Mouse (Mus musculus): ENCODE results near the gene Zfp277. TPM values are rescaled to one million over a fixed set of nuclear protein-coding genes. Genes with fewer than 3 reads are reported as not detected.

Zfp277 gene
- polyA plus RNA-seq, 1 experiment from 2014 or later = 37.9 TPM

- Histone ChIP-seq H3K4me1 (no peaks in the 10 kb centered on the region), H3K27me3 (ENCODE audit: low read depth, poor library complexity, severe bottlenecking) (no peaks in the 10 kb centered on the region), H3K27ac (no peak overlapping the region), H3K4me3 (no peak overlapping the region), H3K36me3 (no peaks in the 10 kb centered on the region), H3K9me3 (replicated peaks) (no peaks in the 10 kb centered on the region)
- DNase-seq (ENCODE audit: low spot score) = no peak
- WGBS = 92% methylated on average over 2 of the region's 2 CpGs
Observed at GRCm38 (mm10) chr12:40315146-40315545, 130.6 kb downstream of the Zfp277 start.

- Histone ChIP-seq H3K36me3 (no peaks in the 10 kb centered on the region), H3K4me1 (peaks cover 6% of the 10 kb centered on the region), H3K9me3 (replicated peaks) (no peaks in the 10 kb centered on the region), H3K4me3 (no peak overlapping the region), H3K27me3 (ENCODE audit: low read depth, poor library complexity, severe bottlenecking) (no peaks in the 10 kb centered on the region), H3K27ac (no peak overlapping the region)
- no peak for DNase-seq (ENCODE audit: low spot score)
- WGBS = 88% methylated on average over 6 of the region's 6 CpGs
Observed at GRCm38 (mm10) chr12:40303960-40304359, 141.7 kb downstream of the Zfp277 start.

- H3K9me3 ChIP-seq (replicated peaks) = no peaks in the 10 kb centered on the region
- WGBS = 89% methylated on average over 3 of the region's 3 CpGs
- DNase-seq (ENCODE audit: low spot score) = no peak
- H3K4me3 ChIP-seq = no peak overlapping the region
- H3K27me3 ChIP-seq (ENCODE audit: low read depth, poor library complexity, severe bottlenecking) = no peaks in the 10 kb centered on the region
- H3K4me1 ChIP-seq = no peaks in the 10 kb centered on the region
- no peak overlapping the region for H3K27ac ChIP-seq
- no peaks in the 10 kb centered on the region for H3K36me3 ChIP-seq
Observed at GRCm38 (mm10) chr12:40298636-40299035, 147.1 kb downstream of the Zfp277 start.

- no peaks in the 10 kb centered on the region for H3K36me3 ChIP-seq
- H3K9me3 ChIP-seq (replicated peaks) = no peaks in the 10 kb centered on the region
- no peak for DNase-seq (ENCODE audit: low spot score)
- WGBS = 81% methylated on average over 4 of the region's 4 CpGs
- H3K4me1 ChIP-seq = no peaks in the 10 kb centered on the region
- no peak overlapping the region for H3K27ac ChIP-seq
- no peak overlapping the region for H3K4me3 ChIP-seq
- no peaks in the 10 kb centered on the region for H3K27me3 ChIP-seq (ENCODE audit: low read depth, poor library complexity, severe bottlenecking)
Observed at GRCm38 (mm10) chr12:40286539-40286938, 159.2 kb downstream of the Zfp277 start.

GRCm38 (mm10) chr12:40280596-40281325, 164.9 kb downstream of the Zfp277 start:
- no peaks in the 10 kb centered on the region for H3K9me3 ChIP-seq (replicated peaks)
- 88% methylated on average over 4 of the region's 4 CpGs for WGBS
- DNase-seq (ENCODE audit: low spot score) = no peak
- no peaks in the 10 kb centered on the region for H3K36me3 ChIP-seq
- H3K4me1 ChIP-seq = no peaks in the 10 kb centered on the region
- H3K27me3 ChIP-seq (ENCODE audit: low read depth, poor library complexity, severe bottlenecking) = no peaks in the 10 kb centered on the region
- H3K27ac ChIP-seq = no peak overlapping the region
- H3K4me3 ChIP-seq = no peak overlapping the region

GRCm38 (mm10) chr12:40277581-40277980, 168.1 kb downstream of the Zfp277 start:
- H3K36me3 ChIP-seq = no peaks in the 10 kb centered on the region
- WGBS = 90% methylated on average over 3 of the region's 3 CpGs
- H3K4me1 ChIP-seq = no peaks in the 10 kb centered on the region
- no peaks in the 10 kb centered on the region for H3K27me3 ChIP-seq (ENCODE audit: low read depth, poor library complexity, severe bottlenecking)
- DNase-seq (ENCODE audit: low spot score) = no peak
- no peak overlapping the region for H3K27ac ChIP-seq
- no peaks in the 10 kb centered on the region for H3K9me3 ChIP-seq (replicated peaks)
- no peak overlapping the region for H3K4me3 ChIP-seq

GRCm38 (mm10) chr12:40274931-40275330, 170.8 kb downstream of the Zfp277 start:
- DNase-seq (ENCODE audit: low spot score) = no peak
- Histone ChIP-seq H3K4me1 (no peaks in the 10 kb centered on the region), H3K36me3 (no peaks in the 10 kb centered on the region), H3K9me3 (replicated peaks) (no peaks in the 10 kb centered on the region), H3K27ac (no peak overlapping the region), H3K4me3 (no peak overlapping the region), H3K27me3 (ENCODE audit: low read depth, poor library complexity, severe bottlenecking) (no peaks in the 10 kb centered on the region)

- no peak overlapping the region for H3K4me3 ChIP-seq
- no peaks in the 10 kb centered on the region for H3K36me3 ChIP-seq
- no peaks in the 10 kb centered on the region for H3K27me3 ChIP-seq (ENCODE audit: low read depth, poor library complexity, severe bottlenecking)
- H3K27ac ChIP-seq = no peak overlapping the region
- 89% methylated on average over 4 of the region's 4 CpGs for WGBS
- DNase-seq (ENCODE audit: low spot score) = no peak
- H3K9me3 ChIP-seq (replicated peaks) = no peaks in the 10 kb centered on the region
- H3K4me1 ChIP-seq = no peaks in the 10 kb centered on the region
Observed at GRCm38 (mm10) chr12:40273339-40273738, 172.4 kb downstream of the Zfp277 start.

GRCm38 (mm10) chr12:40272710-40273109, 173.0 kb downstream of the Zfp277 start:
- 85% methylated on average over 4 of the region's 4 CpGs for WGBS
- no peaks in the 10 kb centered on the region for H3K4me1 ChIP-seq
- no peak overlapping the region for H3K4me3 ChIP-seq
- no peaks in the 10 kb centered on the region for H3K9me3 ChIP-seq (replicated peaks)
- H3K27me3 ChIP-seq (ENCODE audit: low read depth, poor library complexity, severe bottlenecking) = no peaks in the 10 kb centered on the region
- no peaks in the 10 kb centered on the region for H3K36me3 ChIP-seq
- no peak for DNase-seq (ENCODE audit: low spot score)
- no peak overlapping the region for H3K27ac ChIP-seq

- no peaks in the 10 kb centered on the region for H3K27me3 ChIP-seq (ENCODE audit: low read depth, poor library complexity, severe bottlenecking)
- H3K27ac ChIP-seq = no peak overlapping the region
- H3K9me3 ChIP-seq (replicated peaks) = no peaks in the 10 kb centered on the region
- H3K4me1 ChIP-seq = no peaks in the 10 kb centered on the region
- no peak overlapping the region for H3K4me3 ChIP-seq
- H3K36me3 ChIP-seq = no peaks in the 10 kb centered on the region
- 82% methylated on average over 2 of the region's 2 CpGs for WGBS
- DNase-seq (ENCODE audit: low spot score) = no peak
Observed at GRCm38 (mm10) chr12:40268313-40268712, 177.4 kb downstream of the Zfp277 start.

Other genes with a start within 250 kb of the Zfp277 start
- not detected in 2 replicates for gene Lsmem1, start 246.4 kb downstream of the Zfp277 start, polyA plus RNA-seq (2016; fragmentation: Nextera tagmentation; extraction: Ambion mirVana)
- 117 and 124 TPM in 2 replicates for gene Ifrd1, start 197.4 kb downstream of the Zfp277 start, polyA plus RNA-seq (2016; fragmentation: Nextera tagmentation; extraction: Ambion mirVana)
- 16.9 and 18.8 TPM in 2 replicates for gene Dock4, start 50 bp upstream of the Zfp277 start, polyA plus RNA-seq (2016; fragmentation: Nextera tagmentation; extraction: Ambion mirVana)

All from limb, embryonic 10.5 days (tissue).